In the genomic region with DNA sequence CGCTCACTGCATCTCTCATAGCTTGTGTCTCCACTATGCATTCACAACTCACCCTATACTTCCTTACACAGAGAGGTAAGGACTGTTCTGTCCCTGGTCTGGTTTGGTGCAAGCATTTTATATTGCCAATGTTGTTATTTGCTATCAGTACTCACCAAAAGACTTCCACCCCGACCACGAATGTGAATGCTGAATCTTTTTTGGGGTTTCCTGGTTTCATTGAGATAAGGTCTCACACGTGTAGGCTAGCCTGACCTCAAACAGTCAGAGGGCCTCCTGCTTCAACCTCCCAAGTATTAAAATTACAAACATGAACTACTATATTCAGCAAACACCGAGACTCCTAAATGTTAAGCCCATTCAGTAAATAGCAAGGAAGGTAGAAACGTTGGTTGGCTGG, we compare ENCODE assay signal across 13 mouse cellular contexts. TPM values are rescaled to one million over a fixed set of nuclear protein-coding genes. Genes with fewer than 3 reads are reported as not detected.
"Had no signal": no experiment of that assay in that cellular context is flagged by ENCODE, and none has a peak within 500 bp of the region (broad histone marks: within the 10 kb centered on the region; RNA-seq: fewer than 3 reads in every experiment).

No protein-coding gene starts in this region.

- H3K4me2 ChIP-seq: midbrain, embryonic 11.5 days had no signal

- H3K27ac ChIP-seq: kidney, postnatal 0 days; left cerebral cortex, adult 2 months; limb, embryonic 12.5 days; limb, embryonic 15.5 days; liver, embryonic 12.5 days; liver, embryonic 15.5 days; lung, embryonic 15.5 days; stomach, postnatal 0 days had no signal

- H3K36me3 ChIP-seq: limb, embryonic 12.5 days; limb, embryonic 15.5 days; liver, embryonic 12.5 days; liver, embryonic 15.5 days; lung, embryonic 15.5 days had no signal

- H3K9me3 ChIP-seq: limb, embryonic 15.5 days; liver, embryonic 12.5 days; liver, embryonic 15.5 days; lung, embryonic 15.5 days had no signal

- H3K9ac ChIP-seq: limb, embryonic 12.5 days; limb, embryonic 15.5 days; liver, embryonic 12.5 days; liver, embryonic 15.5 days; lung, embryonic 15.5 days had no signal

- ATAC-seq: intestine, postnatal 0 days; liver, embryonic 12.5 days had no signal

- H3K27me3 ChIP-seq: limb, embryonic 12.5 days; limb, embryonic 15.5 days; liver, embryonic 12.5 days; liver, embryonic 15.5 days; lung, embryonic 15.5 days had no signal

- H3K4me3 ChIP-seq: left cerebral cortex, adult 2 months; limb, embryonic 12.5 days; limb, embryonic 15.5 days; liver, embryonic 12.5 days; liver, embryonic 15.5 days; lung, embryonic 15.5 days had no signal

RNA-seq across cellular contexts. Expression of a gene that starts 37.3 kb away (rescaled TPM):
- total RNA-seq: layer of hippocampus, adult 8-10 months; layer of hippocampus, postnatal 36 days; left cerebral cortex, adult 2 months had no signal
- polyA plus RNA-seq: kidney, adult 2 months had no signal
